Mouse (Mus musculus) heart, postnatal 0 days (tissue): ENCODE measurements at regions not wholly inside any gene's neighbourhood (a gene's known extent, or its start where the extent isn't known, plus 50 kb on each side); places are given as distances from the start of the nearest gene placed in this dataset.

ENCODE experiments used
- CTCF ChIP-seq: IDR thresholded peaks from 2 replicates; pipeline ENCODE4 v1.5.1; 2016; ENCODE audit warnings: antibody characterized with exemption, control low read depth, low read depth
- EP300 ChIP-seq: IDR thresholded peaks from 2 replicates; pipeline ENCODE4 v1.6.1; 2016; ENCODE audit warnings: antibody characterized with exemption, low read depth

GRCm38 (mm10) chr17:65056059-65056458, 220.2 kb upstream of the 4930583I09Rik start:
- TF ChIP-seq CTCF (no peak), EP300 (no peak)
